Mouse (Mus musculus): ENCODE measurements at regions not wholly inside any gene's neighbourhood (a gene's known extent, or its start where the extent isn't known, plus 50 kb on each side); places are given as distances from the start of the nearest gene placed in this dataset.

DNA sequence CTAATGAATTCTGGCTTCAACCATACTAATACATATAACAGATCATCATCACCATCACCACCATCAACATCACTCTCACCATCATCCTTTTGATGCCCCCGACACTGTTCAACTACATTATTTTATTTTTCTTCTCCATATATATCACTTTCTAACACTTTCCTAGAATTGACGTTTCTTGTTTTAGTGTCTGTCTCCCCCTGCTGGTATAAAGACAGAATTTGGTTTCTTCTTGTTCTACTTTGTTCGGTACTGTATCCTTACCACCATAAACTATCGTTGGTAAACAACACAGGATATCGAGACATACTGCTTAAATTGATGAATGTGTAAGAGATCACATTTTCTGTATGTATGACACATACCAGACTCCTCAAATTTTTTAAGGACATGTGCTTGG lies 92.5 kb upstream of the Tab3 start:
- peak; percentile 51 for DNase-seq (ENCODE audit: low spot score)

DNA sequence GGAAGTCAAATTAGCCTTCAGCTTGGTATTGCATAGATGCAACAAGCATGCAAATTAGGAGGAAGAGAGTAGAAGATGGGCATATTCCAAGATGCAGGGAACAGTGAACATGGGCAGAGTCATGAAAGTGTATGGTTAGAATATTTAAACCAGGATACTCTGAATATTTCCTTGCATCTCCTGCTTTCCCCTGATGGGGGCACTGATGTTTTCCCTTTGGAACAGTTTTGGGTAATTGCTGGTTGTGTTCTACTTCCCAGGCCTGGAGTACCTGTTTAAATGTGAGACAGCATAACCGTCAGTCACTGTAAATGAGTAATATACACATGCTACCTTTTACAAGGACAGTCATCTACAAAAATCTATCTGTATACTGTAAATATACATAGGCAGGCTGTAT lies 76.9 kb upstream of the Tab3 start:
- no peak for DNase-seq (ENCODE audit: low spot score)

All from retina, embryonic 14.5 days (tissue).